8 mouse cellular contexts compared by ENCODE assay signal in genomic region chr8:84839875-84840247, GRCm38 (mm10). TPM values are rescaled to one million over a fixed set of nuclear protein-coding genes. Genes with fewer than 3 reads are reported as not detected.
DNase-seq lines count a peak whose midpoint lies in the region; ATAC-seq and TF ChIP-seq lines count a peak whose summit lies in the region.

No protein-coding gene starts in this region.

- H3K36me3 ChIP-seq in megakaryocyte, embryonic 14.5 days (replicated peaks; ENCODE audit: low read length): peaks cover 82% of the 10 kb centered on the region
- H3K36me3 ChIP-seq in limb, embryonic 14.5 days (ENCODE audit: control insufficient read depth, insufficient read depth, low read length): peaks cover 80% of the 10 kb centered on the region
- H3K36me3 ChIP-seq in stomach, embryonic 15.5 days: peaks cover 70% of the 10 kb centered on the region

- under 1% methylated on average over 7 of the region's 7 CpGs for WGBS in cerebellum, adult 2 months
- 4% methylated on average over 7 of the region's 7 CpGs for WGBS in limb, embryonic 14.5 days
- WGBS in stomach, embryonic 15.5 days: 1% methylated on average over 7 of the region's 7 CpGs

- intact Hi-C loops in gastrocnemius, postnatal 36 days (cut with DNase I): no loop called here

- H3K9me3 ChIP-seq in megakaryocyte, embryonic 14.5 days: no peaks in the 10 kb centered on the region
- H3K9me3 ChIP-seq in limb, embryonic 14.5 days (ENCODE audit: control insufficient read depth, low read length): no peaks in the 10 kb centered on the region
- H3K9me3 ChIP-seq in stomach, embryonic 15.5 days: no peaks in the 10 kb centered on the region

- ATAC-seq in megakaryocyte, adult 5-6 weeks (ENCODE audit: poor library complexity, severe bottlenecking): no peak
- ATAC-seq in limb, embryonic 14.5 days (ENCODE audit: low FRiP score, low read depth): no peak
- no peak for ATAC-seq in stomach, embryonic 15.5 days (ENCODE audit: insufficient read depth, low FRiP score, low read depth)
- ATAC-seq in inflammation-experienced regulatory T-cells, adult 6 months: no peak

- peak overlapping the region; percentile 59 for H3K4me2 ChIP-seq in limb, embryonic 14.5 days (replicated peaks; ENCODE audit: low read depth, low read length, severe bottlenecking)
- H3K4me2 ChIP-seq in stomach, embryonic 15.5 days: peak overlapping the region; percentile 62

- no peaks in the 10 kb centered on the region for H3K27me3 ChIP-seq in cerebellum, adult 2 months (ENCODE audit: control insufficient read depth, insufficient read depth, low read length)
- H3K27me3 ChIP-seq in megakaryocyte, embryonic 14.5 days (replicated peaks): no peaks in the 10 kb centered on the region
- no peaks in the 10 kb centered on the region for H3K27me3 ChIP-seq in limb, embryonic 14.5 days (ENCODE audit: control insufficient read depth, insufficient read depth, low read length)
- no peaks in the 10 kb centered on the region for H3K27me3 ChIP-seq in stomach, embryonic 15.5 days (replicated peaks)

- H3K4me3 ChIP-seq in cerebellum, adult 2 months (replicated peaks; ENCODE audit: insufficient read depth, low read depth, low read length): peak overlapping the region; percentile 98
- H3K4me3 ChIP-seq in megakaryocyte, embryonic 14.5 days (replicated peaks): peak overlapping the region; percentile 97
- H3K4me3 ChIP-seq in limb, embryonic 14.5 days (replicated peaks; ENCODE audit: low read length): peak overlapping the region; percentile 83
- peak overlapping the region; percentile 86 for H3K4me3 ChIP-seq in stomach, embryonic 15.5 days (replicated peaks)

- TF ChIP-seq POLR2A in cerebellum, adult 2 months (IDR thresholded peaks at IDR 0.05; ENCODE audit: borderline replicate concordance, insufficient read depth, low read length): no peak
- TF ChIP-seq POLR2A in limb, embryonic 14.5 days (IDR thresholded peaks at IDR 0.05; ENCODE audit: borderline replicate concordance, extremely low read depth, insufficient read depth, insufficient read length): no peak

- H3K27ac ChIP-seq in cerebellum, adult 2 months (ENCODE audit: insufficient read depth, low read length): peak overlapping the region; percentile 66; the same call in 1 of the 2 replicates
- H3K27ac ChIP-seq in limb, embryonic 14.5 days (replicated peaks; ENCODE audit: low read depth, low read length): peak overlapping the region; percentile 83
- peak overlapping the region; percentile 90 for H3K27ac ChIP-seq in stomach, embryonic 15.5 days

- DNase-seq in cerebellum, adult 2 months: no peak
- DNase-seq in cerebellum, adult 18-20 months: no peak
- no peak for DNase-seq in limb, embryonic 14.5 days (ENCODE audit: low spot score)
- no peak for DNase-seq in gastrocnemius, postnatal 36 days

- peaks cover 30% of the 10 kb centered on the region for H3K4me1 ChIP-seq in cerebellum, adult 2 months (ENCODE audit: control insufficient read depth, insufficient read depth, low read length)
- H3K4me1 ChIP-seq in megakaryocyte, embryonic 14.5 days: peaks cover 64% of the 10 kb centered on the region
- peaks cover 18% of the 10 kb centered on the region; the same call in 1 of the 2 replicates for H3K4me1 ChIP-seq in limb, embryonic 14.5 days (ENCODE audit: control insufficient read depth, insufficient read depth, low read length)
- H3K4me1 ChIP-seq in stomach, embryonic 15.5 days: peaks cover 19% of the 10 kb centered on the region

- no peak for TF ChIP-seq CTCF in cerebellum, adult 2 months (IDR thresholded peaks at IDR 0.05; ENCODE audit: borderline replicate concordance, insufficient read depth, low read depth, low read length)

- peak overlapping the region; percentile 86 for H3K9ac ChIP-seq in limb, embryonic 14.5 days (ENCODE audit: low read depth, low read length, severe bottlenecking)
- H3K9ac ChIP-seq in stomach, embryonic 15.5 days: peak overlapping the region; percentile 95

RNA-seq across cellular contexts. Expression of gene Rad23a, which starts 0.6 kb away (rescaled TPM):
- 117 and 120 TPM in 2 replicates for polyA plus RNA-seq in cerebellum, adult 2 months (2012; rRNA removed)
- 338 and 623 TPM in 2 replicates for polyA plus RNA-seq in megakaryocyte, embryonic 14.5 days (2012; ENCODE audit: insufficient read depth, low replicate concordance)
- total RNA-seq in megakaryocyte, adult 5-6 weeks (2015): 35.6 and 36.9 TPM in 2 replicates
- 27.6 and 29.5 TPM in 2 replicates for total RNA-seq in megakaryocyte, adult 5-6 weeks (2017)
- polyA plus RNA-seq in limb, embryonic 14.5 days (2012; rRNA removed): 82.0 and 82.4 TPM in 2 replicates
- 104 and 109 TPM in 2 replicates for polyA plus RNA-seq in limb, embryonic 14.5 days (2014; fragmentation: Nextera tagmentation; extraction: Ambion mirVana)
- 115 and 130 TPM in 2 replicates for polyA plus RNA-seq in stomach, embryonic 15.5 days (2015; fragmentation: Nextera tagmentation; extraction: Ambion mirVana)
- 100 to 1,000 TPM; 136 to 151 TPM for total RNA-seq in gastrocnemius, postnatal 36 days (2021)
- polyA plus RNA-seq in inflammation-experienced regulatory T-cells, adult 6 months (2017; shearing (Covaris generic)): 100 to 1,000 TPM; 128 to 152 (median 145) TPM

RNA-seq across cellular contexts. Expression of gene Calr, which starts 6.9 kb away (rescaled TPM):
- polyA plus RNA-seq in cerebellum, adult 2 months (2012; rRNA removed): 343 and 394 TPM in 2 replicates
- 235 and 510 TPM in 2 replicates for polyA plus RNA-seq in megakaryocyte, embryonic 14.5 days (2012; ENCODE audit: insufficient read depth, low replicate concordance)
- 163 and 187 TPM in 2 replicates for total RNA-seq in megakaryocyte, adult 5-6 weeks (2015)
- total RNA-seq in megakaryocyte, adult 5-6 weeks (2017): 821 and 830 TPM in 2 replicates
- polyA plus RNA-seq in limb, embryonic 14.5 days (2012; rRNA removed): 575 and 831 TPM in 2 replicates
- polyA plus RNA-seq in limb, embryonic 14.5 days (2014; fragmentation: Nextera tagmentation; extraction: Ambion mirVana): 802 and 827 TPM in 2 replicates
- polyA plus RNA-seq in stomach, embryonic 15.5 days (2015; fragmentation: Nextera tagmentation; extraction: Ambion mirVana): 938 and 1,051 TPM in 2 replicates
- total RNA-seq in gastrocnemius, postnatal 36 days (2021): 100 to 1,000 TPM; 153 to 159 TPM
- 100 to 1,000 TPM; 278 to 341 (median 290) TPM for polyA plus RNA-seq in inflammation-experienced regulatory T-cells, adult 6 months (2017; shearing (Covaris generic))

RNA-seq across cellular contexts. Expression of gene Gadd45gip1, which starts 8.5 kb away (rescaled TPM):
- 45.3 and 45.5 TPM in 2 replicates for polyA plus RNA-seq in cerebellum, adult 2 months (2012; rRNA removed)
- polyA plus RNA-seq in megakaryocyte, embryonic 14.5 days (2012; ENCODE audit: insufficient read depth, low replicate concordance): 37.4 and 49.3 TPM in 2 replicates
- total RNA-seq in megakaryocyte, adult 5-6 weeks (2015): 6.3 and 6.6 TPM in 2 replicates
- total RNA-seq in megakaryocyte, adult 5-6 weeks (2017): 13.9 and 20.5 TPM in 2 replicates
- 39.8 and 45.6 TPM in 2 replicates for polyA plus RNA-seq in limb, embryonic 14.5 days (2012; rRNA removed)
- polyA plus RNA-seq in limb, embryonic 14.5 days (2014; fragmentation: Nextera tagmentation; extraction: Ambion mirVana): 43.2 and 44.9 TPM in 2 replicates
- 52.7 and 54.5 TPM in 2 replicates for polyA plus RNA-seq in stomach, embryonic 15.5 days (2015; fragmentation: Nextera tagmentation; extraction: Ambion mirVana)
- 10 to 100 TPM; 17.7 to 23.0 TPM for total RNA-seq in gastrocnemius, postnatal 36 days (2021)
- 10 to 100 TPM; 14.6 to 16.7 (median 16.1) TPM for polyA plus RNA-seq in inflammation-experienced regulatory T-cells, adult 6 months (2017; shearing (Covaris generic))

RNA-seq across cellular contexts. Expression of gene Farsa, which starts 16.9 kb away (rescaled TPM):
- 69.9 and 72.0 TPM in 2 replicates for polyA plus RNA-seq in cerebellum, adult 2 months (2012; rRNA removed)
- polyA plus RNA-seq in megakaryocyte, embryonic 14.5 days (2012; ENCODE audit: insufficient read depth, low replicate concordance): 30.7 and 64.8 TPM in 2 replicates
- 11.6 and 17.3 TPM in 2 replicates for total RNA-seq in megakaryocyte, adult 5-6 weeks (2015)
- total RNA-seq in megakaryocyte, adult 5-6 weeks (2017): 49.7 and 53.4 TPM in 2 replicates
- 105 and 123 TPM in 2 replicates for polyA plus RNA-seq in limb, embryonic 14.5 days (2012; rRNA removed)
- polyA plus RNA-seq in limb, embryonic 14.5 days (2014; fragmentation: Nextera tagmentation; extraction: Ambion mirVana): 78.4 and 81.2 TPM in 2 replicates
- 89.5 and 90.1 TPM in 2 replicates for polyA plus RNA-seq in stomach, embryonic 15.5 days (2015; fragmentation: Nextera tagmentation; extraction: Ambion mirVana)
- 10 to 100 TPM; 22.1 to 26.2 TPM for total RNA-seq in gastrocnemius, postnatal 36 days (2021)
- polyA plus RNA-seq in inflammation-experienced regulatory T-cells, adult 6 months (2017; shearing (Covaris generic)): 10 to 100 TPM; 48.1 to 76.0 (median 58.3) TPM

RNA-seq across cellular contexts. Expression of gene Dand5, which starts 17.2 kb away (rescaled TPM):
- 16.1 and 16.2 TPM in 2 replicates for polyA plus RNA-seq in cerebellum, adult 2 months (2012; rRNA removed)
- polyA plus RNA-seq in megakaryocyte, embryonic 14.5 days (2012; ENCODE audit: insufficient read depth, low replicate concordance): 3.1 TPM in 1 of 2 replicates, not detected in the other
- 1.4 and 2.6 TPM in 2 replicates for total RNA-seq in megakaryocyte, adult 5-6 weeks (2015)
- total RNA-seq in megakaryocyte, adult 5-6 weeks (2017): 0.28 and 4.4 TPM in 2 replicates
- 5.7 and 5.9 TPM in 2 replicates for polyA plus RNA-seq in limb, embryonic 14.5 days (2012; rRNA removed)
- 6.4 and 6.9 TPM in 2 replicates for polyA plus RNA-seq in limb, embryonic 14.5 days (2014; fragmentation: Nextera tagmentation; extraction: Ambion mirVana)
- polyA plus RNA-seq in stomach, embryonic 15.5 days (2015; fragmentation: Nextera tagmentation; extraction: Ambion mirVana): 6.3 and 6.9 TPM in 2 replicates
- 1 to 10 TPM; 8.3 to 9.9 TPM for total RNA-seq in gastrocnemius, postnatal 36 days (2021)
- polyA plus RNA-seq in inflammation-experienced regulatory T-cells, adult 6 months (2017; shearing (Covaris generic)): 1 to 10 TPM; 4.7 to 5.6 (median 5.4) TPM
